Mouse (Mus musculus) embryonic fibroblast, embryonic 13.5 days (primary cell): ENCODE results near the gene Aarsd1.

Experiments used
- CTCF ChIP-seq: IDR thresholded peaks from 2 replicates; pipeline ENCODE4 v1.5.1; 2011; ENCODE audit warnings: mild to moderate bottlenecking, control low read depth, low read length, moderate library complexity, borderline replicate concordance; ENCODE audit not compliant: insufficient read depth
- POLR2A ChIP-seq: IDR thresholded peaks from 2 replicates; pipeline ENCODE4 v1.6.1; 2011; ENCODE audit warnings: low read depth, mild to moderate bottlenecking, control low read depth, low read length, moderate library complexity

DNA sequence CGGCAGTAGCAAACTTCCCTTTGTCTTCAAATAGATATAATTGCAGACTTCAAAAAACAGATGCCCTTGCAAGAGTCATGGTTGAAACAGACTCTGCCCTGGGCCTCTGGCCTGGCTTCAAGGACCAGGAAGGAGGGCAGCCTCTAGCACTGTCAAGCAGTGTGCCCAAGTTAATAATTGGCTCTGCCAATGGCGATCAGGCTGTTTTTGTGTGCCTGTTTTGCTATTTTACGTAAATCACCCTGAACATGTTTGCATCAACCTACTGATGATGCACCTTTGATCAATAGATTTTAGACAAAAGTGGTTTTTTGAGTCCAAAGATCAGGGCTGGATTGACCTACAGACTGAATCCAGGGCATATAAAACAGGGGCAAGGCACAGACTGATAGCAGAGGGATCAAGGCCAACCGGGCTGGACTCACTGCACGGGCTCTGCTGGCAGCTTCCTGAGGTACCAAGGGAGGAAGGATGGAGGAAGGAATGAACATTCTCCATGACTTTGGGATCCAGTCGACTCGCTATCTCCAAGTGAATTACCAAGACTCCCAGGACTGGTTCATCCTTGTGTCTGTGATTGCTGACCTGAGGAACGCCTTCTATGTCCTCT is 50.0 kb downstream of the Aarsd1 start, which contains the start of gene G6pc:
- no peak for TF ChIP-seq POLR2A
- TF ChIP-seq CTCF, result no peak
